Mouse (Mus musculus) kidney, adult 2 months (tissue): ENCODE data around the gene Lmbrd1.

Experiments
- CTCF ChIP-seq: fragments of 200-500 bp; conservative IDR thresholded peaks from 2 replicates; pipeline ENCODE4 v1.5.1; 2011; ENCODE audit warnings: low read depth, mild to moderate bottlenecking, control low read depth, low read length, moderate library complexity, mixed read lengths; ENCODE audit not compliant: insufficient read depth, insufficient read length
- POLR2A ChIP-seq: fragments of 200-500 bp; IDR thresholded peaks from one replicate; pipeline ENCODE4 v1.6.1; 2011; ENCODE audit warnings: low read depth, low read length, control low read depth

DNA sequence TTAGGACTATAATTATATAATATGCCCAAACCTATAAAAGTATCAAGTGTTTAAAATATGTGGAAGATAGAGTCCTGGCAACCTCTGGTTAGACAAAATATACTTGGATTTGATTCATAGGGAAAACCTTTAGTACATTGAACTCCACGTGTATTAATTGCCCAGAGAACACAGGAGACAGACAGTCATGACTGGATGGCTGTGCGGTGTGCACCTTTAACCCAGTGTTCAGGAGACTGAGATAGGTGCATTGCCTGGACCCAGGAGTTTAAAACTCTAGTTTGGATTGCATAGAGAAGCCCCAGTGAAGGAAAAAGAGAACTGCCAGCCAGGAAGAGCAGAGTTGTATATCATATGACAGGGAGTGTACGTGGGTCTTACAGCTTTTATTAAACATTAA lies 19.2 kb downstream of the Lmbrd1 start:
- TF ChIP-seq CTCF (no peak), POLR2A (no peak)
